Mouse (Mus musculus): ENCODE data around the gene Acsl4. TPM values are rescaled to one million over a fixed set of nuclear protein-coding genes. Genes with fewer than 3 reads are reported as not detected.

Acsl4 gene
- total and polyA plus RNA-seq, 2 experiments from 2014 or later = 11.0 to 14.0 TPM

DNA sequence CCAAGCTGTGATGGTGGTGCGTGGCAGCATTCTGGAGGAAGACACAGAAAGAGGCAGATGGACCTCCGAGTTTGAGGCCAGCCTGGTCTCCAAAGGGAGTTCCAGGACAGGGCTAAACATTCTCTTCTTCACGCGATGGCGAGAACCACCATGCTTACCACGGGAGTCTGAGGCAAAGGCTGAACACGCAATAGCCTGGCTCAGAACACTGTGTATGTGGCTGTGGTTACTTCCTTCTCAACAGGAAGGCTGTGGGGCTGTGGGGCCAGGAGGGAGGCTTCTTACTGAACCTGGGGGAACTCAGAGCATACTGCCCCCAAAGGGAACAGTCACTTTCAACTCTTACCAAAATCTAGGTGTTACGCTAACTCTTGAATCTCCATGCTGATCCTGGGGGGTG is 75.1 kb downstream of the Acsl4 start:
- no peak for TF ChIP-seq CTCF (IDR thresholded peaks at IDR 0.05; ENCODE audit: low read depth)
- no peak for TF ChIP-seq EP300 (IDR thresholded peaks at IDR 0.05; ENCODE audit: low read depth)
- no peak for DNase-seq (ENCODE audit: low spot score)
- Histone ChIP-seq H3K4me1 (ENCODE audit: control insufficient read depth, insufficient read depth) (no peaks in the 10 kb centered on the region), H3K27ac (ENCODE audit: low read depth) (no peak overlapping the region), H3K4me3 (ENCODE audit: low read depth, low read length) (no peak overlapping the region), H3K27me3 (ENCODE audit: control insufficient read depth, insufficient read depth, low read length) (no peaks in the 10 kb centered on the region), H3K36me3 (replicated peaks; ENCODE audit: control insufficient read depth, insufficient read depth, low read length) (no peaks in the 10 kb centered on the region), H3K9me3 (replicated peaks; ENCODE audit: control insufficient read depth, low read length) (no peaks in the 10 kb centered on the region), H3K4me2 (ENCODE audit: low read depth, low read length) (no peak overlapping the region), H3K9ac (replicated peaks; ENCODE audit: low read depth, low read length) (no peak overlapping the region)
- WGBS = 79% methylated on average over 8 of the region's 8 CpGs
- no peak for ATAC-seq (ENCODE audit: insufficient read depth, low read depth)

DNA sequence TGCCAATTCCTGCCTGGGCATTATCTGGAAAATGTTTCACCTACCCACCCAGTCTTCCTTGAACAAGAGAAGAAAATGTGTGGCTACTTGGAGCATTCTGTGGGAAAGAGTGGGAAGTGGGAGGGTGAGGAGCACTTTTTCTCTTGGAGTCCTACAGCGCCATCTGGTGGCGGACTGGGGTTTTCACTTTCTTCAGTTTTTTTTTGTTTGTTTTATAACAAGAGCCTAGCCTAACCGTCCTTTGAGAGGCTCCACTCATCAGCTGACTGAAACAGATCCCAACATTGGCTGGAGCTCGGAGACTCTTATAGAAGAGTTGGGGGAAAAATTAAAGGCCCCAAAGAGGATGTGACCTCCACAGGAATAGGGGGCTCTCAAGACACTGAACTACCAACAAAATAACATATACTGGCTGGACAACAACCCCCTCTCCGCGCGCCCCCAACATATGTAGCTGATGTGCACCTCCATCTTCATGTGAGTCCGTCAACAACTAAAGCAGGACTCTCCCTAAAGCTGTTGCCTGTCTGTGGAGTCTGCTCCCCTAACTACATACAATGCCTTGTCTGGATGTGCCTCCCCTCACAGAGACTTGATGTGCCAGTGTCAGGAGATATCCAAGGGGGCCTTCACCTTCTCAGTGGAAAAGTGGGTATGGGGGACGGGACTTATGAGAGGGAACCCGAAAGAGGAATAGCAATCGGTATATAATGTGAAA is 75.9 kb downstream of the Acsl4 start:
- DNase-seq (ENCODE audit: low spot score) = peak; percentile 59
- 48% methylated on average over 11 of the region's 11 CpGs for WGBS
- Histone ChIP-seq H3K27me3 (ENCODE audit: control insufficient read depth, insufficient read depth, low read length) (no peaks in the 10 kb centered on the region), H3K9me3 (replicated peaks; ENCODE audit: control insufficient read depth, low read length) (no peaks in the 10 kb centered on the region), H3K36me3 (replicated peaks; ENCODE audit: control insufficient read depth, insufficient read depth, low read length) (no peaks in the 10 kb centered on the region), H3K27ac (ENCODE audit: low read depth) (no peak overlapping the region), H3K9ac (replicated peaks; ENCODE audit: low read depth, low read length) (no peak overlapping the region), H3K4me3 (ENCODE audit: low read depth, low read length) (no peak overlapping the region), H3K4me1 (ENCODE audit: control insufficient read depth, insufficient read depth) (no peaks in the 10 kb centered on the region), H3K4me2 (ENCODE audit: low read depth, low read length) (no peak overlapping the region)
- TF ChIP-seq CTCF (IDR thresholded peaks at IDR 0.05; ENCODE audit: low read depth) = peak; percentile 56
- no peak for TF ChIP-seq EP300 (IDR thresholded peaks at IDR 0.05; ENCODE audit: low read depth)
- no peak for ATAC-seq (ENCODE audit: insufficient read depth, low read depth)

DNA sequence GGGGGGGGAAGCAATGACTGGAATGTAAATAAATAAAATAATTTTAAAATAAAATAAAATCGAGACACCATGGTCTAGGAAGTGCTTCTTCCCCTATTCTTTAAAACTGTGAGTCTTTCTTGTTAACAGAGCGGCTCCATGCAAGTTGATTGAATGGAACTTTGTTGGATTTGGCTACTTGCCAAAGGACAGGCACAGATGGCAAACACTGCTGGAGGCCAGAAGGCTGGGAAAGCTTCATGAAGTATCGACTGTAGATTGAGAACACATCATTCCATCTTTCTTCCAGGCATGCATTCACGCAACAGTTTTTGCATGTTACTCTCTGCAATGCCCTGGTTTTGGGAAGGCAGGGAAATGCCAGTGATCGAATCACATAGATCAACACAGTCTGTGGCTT is 79.9 kb downstream of the Acsl4 start:
- TF ChIP-seq EP300 (IDR thresholded peaks at IDR 0.05; ENCODE audit: low read depth) (no peak), CTCF (IDR thresholded peaks at IDR 0.05; ENCODE audit: low read depth) (no peak)
- no peak for DNase-seq (ENCODE audit: low spot score)
- whole genome bisulfite sequencing = 45% methylated on average over 5 of the region's 5 CpGs
- Histone ChIP-seq H3K9ac (replicated peaks; ENCODE audit: low read depth, low read length) (no peak overlapping the region), H3K4me1 (ENCODE audit: control insufficient read depth, insufficient read depth) (no peaks in the 10 kb centered on the region), H3K27ac (ENCODE audit: low read depth) (no peak overlapping the region), H3K27me3 (ENCODE audit: control insufficient read depth, insufficient read depth, low read length) (peaks cover 4% of the 10 kb centered on the region; the same call in 1 of the 2 replicates), H3K36me3 (replicated peaks; ENCODE audit: control insufficient read depth, insufficient read depth, low read length) (no peaks in the 10 kb centered on the region), H3K4me2 (ENCODE audit: low read depth, low read length) (no peak overlapping the region), H3K4me3 (ENCODE audit: low read depth, low read length) (no peak overlapping the region), H3K9me3 (replicated peaks; ENCODE audit: control insufficient read depth, low read length) (no peaks in the 10 kb centered on the region)
- no peak for ATAC-seq (ENCODE audit: insufficient read depth, low read depth)

DNA sequence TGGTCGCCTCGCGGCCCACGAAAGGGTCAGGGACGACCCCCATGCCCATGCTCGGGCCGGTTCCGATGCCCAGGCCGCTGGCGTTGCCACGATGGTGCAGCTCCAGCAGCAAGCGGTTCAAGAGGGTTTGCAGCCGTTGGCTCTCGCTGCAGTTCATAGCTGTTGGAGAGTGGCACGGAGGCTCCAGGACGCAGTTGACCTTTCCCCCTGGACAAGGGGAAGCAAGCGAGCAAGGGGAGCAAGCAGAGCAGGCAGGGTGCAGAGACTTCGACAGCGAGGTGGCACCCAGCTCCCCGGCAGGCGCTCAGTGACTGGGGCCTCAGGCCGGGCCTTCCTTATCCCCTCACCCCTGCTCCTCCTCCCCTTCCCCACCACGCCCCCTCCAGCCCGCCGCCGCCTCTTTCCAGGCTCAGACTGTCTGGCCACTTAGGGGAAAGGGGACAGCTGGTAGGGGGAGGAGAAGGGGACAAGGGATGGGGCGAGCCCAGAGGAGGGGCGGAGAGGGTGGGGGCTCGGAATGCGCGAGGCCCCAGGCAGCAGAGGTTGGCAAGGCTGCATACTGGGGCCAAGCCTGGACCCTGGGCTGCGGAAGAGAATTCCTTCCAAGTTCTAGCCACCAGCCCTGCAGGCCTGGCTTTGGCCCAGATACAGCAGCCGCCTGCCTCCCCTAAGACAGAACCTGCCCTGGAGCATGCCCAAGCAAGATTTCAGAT is 84.3 kb downstream of the Acsl4 start, which contains the start of gene Kcne1l:
Gene Kcne1l, minus strand, starts transcription at position 426 of the 713 bp plus-strand sequence.
- H3K27me3 ChIP-seq (ENCODE audit: control insufficient read depth, insufficient read depth, low read length) = peaks cover 8% of the 10 kb centered on the region; the same call in 1 of the 2 replicates
- TF ChIP-seq EP300 (IDR thresholded peaks at IDR 0.05; ENCODE audit: low read depth) (no peak), CTCF (IDR thresholded peaks at IDR 0.05; ENCODE audit: low read depth) (no peak)
- H3K36me3 ChIP-seq (replicated peaks; ENCODE audit: control insufficient read depth, insufficient read depth, low read length) = no peaks in the 10 kb centered on the region
- 15% methylated on average over 23 of the region's 33 CpGs for whole genome bisulfite sequencing
- no peak within 1 kb of the TSS for H3K27ac ChIP-seq (ENCODE audit: low read depth)
- H3K4me3 ChIP-seq (ENCODE audit: low read depth, low read length) = peak within 1 kb of the TSS; percentile 32
- H3K4me1 ChIP-seq (ENCODE audit: control insufficient read depth, insufficient read depth) = no peaks in the 10 kb centered on the region
- no peaks in the 10 kb centered on the region for H3K9me3 ChIP-seq (replicated peaks; ENCODE audit: control insufficient read depth, low read length)
- ATAC-seq (ENCODE audit: insufficient read depth, low read depth) = no peak; the same call in 1 of the 2 replicates
- no peak for DNase-seq (ENCODE audit: low spot score)
- H3K4me2 ChIP-seq (ENCODE audit: low read depth, low read length) = peak within 1 kb of the TSS; percentile 58
- peak within 1 kb of the TSS; percentile 15; the same call in 1 of the 2 replicates for H3K9ac ChIP-seq (replicated peaks; ENCODE audit: low read depth, low read length)

DNA sequence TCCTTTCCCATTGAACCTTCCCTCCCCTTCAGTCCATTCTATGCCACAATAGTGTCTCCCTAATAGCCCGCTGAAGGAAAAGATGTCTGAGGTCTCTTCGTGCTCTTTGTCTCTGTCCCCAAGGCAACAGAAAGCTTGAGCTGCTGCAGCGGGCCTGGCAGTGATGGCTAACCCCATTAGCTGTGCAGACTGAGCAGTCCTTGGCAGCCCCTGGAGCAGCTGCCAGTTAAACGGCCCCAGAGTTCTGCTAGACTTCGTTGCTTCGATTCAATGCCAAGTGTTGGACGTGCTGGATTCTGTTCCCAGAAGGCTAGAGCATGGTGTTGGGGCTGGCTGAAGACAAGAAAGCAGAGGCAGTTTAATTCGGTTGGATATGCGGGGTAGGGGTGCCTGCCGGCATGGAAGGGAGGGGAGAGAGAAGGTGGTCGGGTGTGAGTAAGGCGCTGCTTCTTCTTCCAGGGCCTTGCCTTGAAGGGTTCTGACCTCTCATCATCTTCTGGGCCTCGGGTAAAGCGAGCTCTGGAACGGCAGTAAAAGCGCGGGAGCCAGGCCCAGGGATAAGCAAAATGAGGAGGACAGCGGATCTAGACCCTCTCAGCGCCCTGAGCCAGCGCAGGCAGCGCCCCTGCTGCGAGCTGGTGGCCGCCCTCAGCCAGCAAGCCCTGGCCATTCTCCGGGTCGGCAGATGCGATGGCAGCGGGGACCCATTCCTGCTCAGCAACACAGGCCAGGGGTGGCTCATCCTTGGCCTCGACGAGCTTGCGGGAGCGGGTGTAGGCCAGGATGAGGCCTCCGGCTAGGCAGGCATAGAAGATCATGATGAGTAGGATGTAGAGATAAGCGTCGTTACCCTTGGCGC is 85.1 kb downstream of the Acsl4 start:
- Histone ChIP-seq H3K27me3 (ENCODE audit: control insufficient read depth, insufficient read depth, low read length) (peaks cover 8% of the 10 kb centered on the region; the same call in 1 of the 2 replicates), H3K4me1 (ENCODE audit: control insufficient read depth, insufficient read depth) (no peaks in the 10 kb centered on the region), H3K4me3 (ENCODE audit: low read depth, low read length) (peak overlapping the region; percentile 32), H3K36me3 (replicated peaks; ENCODE audit: control insufficient read depth, insufficient read depth, low read length) (no peaks in the 10 kb centered on the region), H3K4me2 (ENCODE audit: low read depth, low read length) (peak overlapping the region; percentile 58), H3K27ac (ENCODE audit: low read depth) (no peak overlapping the region), H3K9ac (replicated peaks; ENCODE audit: low read depth, low read length) (peak overlapping the region; percentile 15; the same call in 1 of the 2 replicates), H3K9me3 (replicated peaks; ENCODE audit: control insufficient read depth, low read length) (no peaks in the 10 kb centered on the region)
- DNase-seq (ENCODE audit: low spot score) (no peak), ATAC-seq (ENCODE audit: insufficient read depth, low read depth) (no peak)
- TF ChIP-seq EP300 (IDR thresholded peaks at IDR 0.05; ENCODE audit: low read depth) (no peak), CTCF (IDR thresholded peaks at IDR 0.05; ENCODE audit: low read depth) (no peak)
- 33% methylated on average over 35 of the region's 35 CpGs for WGBS
